Mouse (Mus musculus) liver, embryonic 12.5 days (tissue): ENCODE measurements around the gene Asic2. TPM values are rescaled to one million over a fixed set of nuclear protein-coding genes. Genes with fewer than 3 reads are reported as not detected.

Experiments
- ATAC-seq: fragments of 200-750 bp; cut with Nextera tagmentation; 2 replicates; pipeline ENCODE4 v1.8.0; 2017; ENCODE audit warnings: moderate number of reproducible peaks, mild to moderate bottlenecking, moderate library complexity
- H3K27ac ChIP-seq: fragments of 300-500 bp; sonication (generic); 2 replicates; pipeline ENCODE4 v1.5.1; 2016; ENCODE audit warnings: mild to moderate bottlenecking
- H3K27me3 ChIP-seq: fragments of 300-500 bp; sonication (generic); replicated peaks from 2 replicates; pipeline ENCODE4 v1.6.1; 2016; ENCODE audit warnings: mild to moderate bottlenecking, moderate library complexity
- H3K36me3 ChIP-seq: fragments of 300-500 bp; sonication (generic); 2 replicates; pipeline ENCODE4 v1.6.1; 2016; ENCODE audit warnings: mild to moderate bottlenecking, moderate library complexity
- H3K4me1 ChIP-seq: fragments of 300-500 bp; sonication (generic); 2 replicates; pipeline ENCODE4 v1.6.1; 2016
- H3K4me2 ChIP-seq: fragments of 300-500 bp; sonication (generic); 2 replicates; pipeline ENCODE4 v1.6.1; 2016; ENCODE audit warnings: mild to moderate bottlenecking, moderate library complexity
- H3K4me3 ChIP-seq: fragments of 300-500 bp; sonication (generic); 2 replicates; pipeline ENCODE4 v1.5.1; 2016; ENCODE audit warnings: mild to moderate bottlenecking, moderate library complexity
- H3K9ac ChIP-seq: fragments of 300-500 bp; sonication (generic); 2 replicates; pipeline ENCODE4 v1.6.1; 2016; ENCODE audit warnings: mild to moderate bottlenecking, moderate library complexity
- H3K9me3 ChIP-seq: fragments of 300-500 bp; sonication (generic); replicated peaks from 2 replicates; pipeline ENCODE4 v1.6.1; 2016; ENCODE audit warnings: mild to moderate bottlenecking, moderate library complexity
- WGBS: fragments of 180-500 bp; shearing (Covaris S2); methylation state at CpG from one replicate; pipeline ENCODE4 v1.1.7; 2016; ENCODE audit not compliant: insufficient replicate concordance; 5-methylcytosine and 5-hydroxymethylcytosine counted together
- polyA plus RNA-seq: library from polyadenylated mRNA; unstranded; fragments of >200 nt; fragmentation: Nextera tagmentation; extraction: Ambion mirVana; gene quantifications from 2 replicates; pipeline ENCODE4 v1.2.1, GENCODE M21; 2016

The Asic2 gene
- polyA plus RNA-seq, 1 experiment from 2014 or later = 0.06 TPM

GRCm38 (mm10) chr11:81765288-81765687 lies 203.0 kb downstream of the Asic2 start:
- no peak overlapping the region for H3K27ac ChIP-seq
- no peak overlapping the region for H3K9ac ChIP-seq
- ATAC-seq = no peak
- H3K4me1 ChIP-seq = no peaks in the 10 kb centered on the region
- no peak overlapping the region for H3K4me3 ChIP-seq
- H3K27me3 ChIP-seq = no peaks in the 10 kb centered on the region
- H3K36me3 ChIP-seq = no peaks in the 10 kb centered on the region
- no peak overlapping the region for H3K4me2 ChIP-seq
- 71% methylated on average over 5 of the region's 5 CpGs for WGBS
- H3K9me3 ChIP-seq = no peaks in the 10 kb centered on the region

- Histone ChIP-seq H3K9me3 (no peaks in the 10 kb centered on the region), H3K27me3 (no peaks in the 10 kb centered on the region), H3K4me3 (no peak overlapping the region), H3K4me1 (no peaks in the 10 kb centered on the region), H3K36me3 (no peaks in the 10 kb centered on the region), H3K4me2 (no peak overlapping the region), H3K27ac (no peak overlapping the region), H3K9ac (no peak overlapping the region)
- 16% methylated on average over 3 of the region's 3 CpGs for WGBS
- no peak for ATAC-seq
These were observed 203.5 kb downstream of the Asic2 start for GRCm38 (mm10) chr11:81764778-81765177.

- no peak overlapping the region for H3K9ac ChIP-seq
- H3K27ac ChIP-seq = no peak overlapping the region
- no peak overlapping the region for H3K4me2 ChIP-seq
- H3K9me3 ChIP-seq = no peaks in the 10 kb centered on the region
- H3K4me1 ChIP-seq = no peaks in the 10 kb centered on the region
- H3K36me3 ChIP-seq = no peaks in the 10 kb centered on the region
- H3K4me3 ChIP-seq = no peak overlapping the region
- 65% methylated on average over 4 of the region's 4 CpGs for WGBS
- no peaks in the 10 kb centered on the region for H3K27me3 ChIP-seq
- ATAC-seq = no peak
These were observed 211.0 kb downstream of the Asic2 start for GRCm38 (mm10) chr11:81757221-81757620.

- Histone ChIP-seq H3K27ac (no peak overlapping the region), H3K4me1 (no peaks in the 10 kb centered on the region), H3K27me3 (no peaks in the 10 kb centered on the region), H3K4me3 (no peak overlapping the region), H3K36me3 (no peaks in the 10 kb centered on the region), H3K4me2 (no peak overlapping the region), H3K9ac (no peak overlapping the region), H3K9me3 (no peaks in the 10 kb centered on the region)
- no peak for ATAC-seq
- 75% methylated on average over 5 of the region's 5 CpGs for WGBS
These were observed 217.4 kb downstream of the Asic2 start for GRCm38 (mm10) chr11:81750876-81751275.

- Histone ChIP-seq H3K27me3 (no peaks in the 10 kb centered on the region), H3K4me3 (no peak overlapping the region), H3K36me3 (no peaks in the 10 kb centered on the region), H3K4me2 (no peak overlapping the region), H3K27ac (no peak overlapping the region), H3K4me1 (no peaks in the 10 kb centered on the region), H3K9ac (no peak overlapping the region), H3K9me3 (no peaks in the 10 kb centered on the region)
- WGBS = 47% methylated on average over 1 of the region's 1 CpGs
- ATAC-seq = no peak
These were observed 218.2 kb downstream of the Asic2 start for GRCm38 (mm10) chr11:81750016-81750415.

- 49% methylated on average over 3 of the region's 3 CpGs for WGBS
These were observed 229.3 kb downstream of the Asic2 start for GRCm38 (mm10) chr11:81738995-81739394.

GRCm38 (mm10) chr11:81737777-81738176 lies 230.5 kb downstream of the Asic2 start:
- Histone ChIP-seq H3K36me3 (no peaks in the 10 kb centered on the region), H3K4me3 (no peak overlapping the region), H3K4me2 (no peak overlapping the region), H3K4me1 (no peaks in the 10 kb centered on the region), H3K27me3 (no peaks in the 10 kb centered on the region), H3K27ac (no peak overlapping the region), H3K9me3 (no peaks in the 10 kb centered on the region), H3K9ac (no peak overlapping the region)
- WGBS = 34% methylated on average over 3 of the region's 3 CpGs
- no peak for ATAC-seq

More at GRCm38 (mm10) chr11:81738995-81739394, 229.3 kb downstream of the Asic2 start:
- Histone ChIP-seq H3K4me2 (no peak overlapping the region), H3K4me3 (no peak overlapping the region), H3K9me3 (no peaks in the 10 kb centered on the region), H3K36me3 (no peaks in the 10 kb centered on the region), H3K27ac (no peak overlapping the region), H3K9ac (no peak overlapping the region), H3K27me3 (no peaks in the 10 kb centered on the region), H3K4me1 (no peaks in the 10 kb centered on the region)
- no peak for ATAC-seq

GRCm38 (mm10) chr11:81722071-81722470 lies 246.2 kb downstream of the Asic2 start:
- H3K27me3 ChIP-seq = no peaks in the 10 kb centered on the region
- H3K4me2 ChIP-seq = no peak overlapping the region
- H3K4me3 ChIP-seq = no peak overlapping the region
- no peak for ATAC-seq
- H3K9me3 ChIP-seq = no peaks in the 10 kb centered on the region
- H3K4me1 ChIP-seq = no peaks in the 10 kb centered on the region
- 28% methylated on average over 2 of the region's 2 CpGs for WGBS
- H3K36me3 ChIP-seq = no peaks in the 10 kb centered on the region
- H3K27ac ChIP-seq = no peak overlapping the region
- H3K9ac ChIP-seq = no peak overlapping the region

- no peak overlapping the region for H3K9ac ChIP-seq
- no peaks in the 10 kb centered on the region for H3K4me1 ChIP-seq
- no peak overlapping the region for H3K27ac ChIP-seq
- WGBS = 54% methylated on average over 4 of the region's 4 CpGs
- no peaks in the 10 kb centered on the region for H3K36me3 ChIP-seq
- no peak overlapping the region for H3K4me2 ChIP-seq
- ATAC-seq = no peak
- no peaks in the 10 kb centered on the region for H3K27me3 ChIP-seq
- no peak overlapping the region for H3K4me3 ChIP-seq
- H3K9me3 ChIP-seq = no peaks in the 10 kb centered on the region
These were observed 253.5 kb downstream of the Asic2 start for GRCm38 (mm10) chr11:81714801-81715200.

- H3K36me3 ChIP-seq = no peaks in the 10 kb centered on the region
- no peak overlapping the region for H3K4me3 ChIP-seq
- ATAC-seq = no peak
- no peaks in the 10 kb centered on the region for H3K9me3 ChIP-seq
- H3K27me3 ChIP-seq = no peaks in the 10 kb centered on the region
- WGBS = 61% methylated on average over 5 of the region's 5 CpGs
- H3K9ac ChIP-seq = no peak overlapping the region
- no peak overlapping the region for H3K4me2 ChIP-seq
- no peak overlapping the region for H3K27ac ChIP-seq
- no peaks in the 10 kb centered on the region for H3K4me1 ChIP-seq
These were observed 261.3 kb downstream of the Asic2 start for GRCm38 (mm10) chr11:81706996-81707395.

- H3K4me2 ChIP-seq = no peak overlapping the region
- H3K27me3 ChIP-seq = no peaks in the 10 kb centered on the region
- no peaks in the 10 kb centered on the region for H3K9me3 ChIP-seq
- H3K9ac ChIP-seq = no peak overlapping the region
- ATAC-seq = no peak
- H3K27ac ChIP-seq = no peak overlapping the region
- H3K4me1 ChIP-seq = no peaks in the 10 kb centered on the region
- H3K4me3 ChIP-seq = no peak overlapping the region
- 53% methylated on average over 1 of the region's 1 CpGs for WGBS
- H3K36me3 ChIP-seq = no peaks in the 10 kb centered on the region
These were observed 270.2 kb downstream of the Asic2 start for GRCm38 (mm10) chr11:81698008-81698407.

GRCm38 (mm10) chr11:81695501-81695900 lies 272.8 kb downstream of the Asic2 start:
- no peak for ATAC-seq
- Histone ChIP-seq H3K9me3 (no peaks in the 10 kb centered on the region), H3K27me3 (no peaks in the 10 kb centered on the region), H3K27ac (no peak overlapping the region), H3K4me1 (no peaks in the 10 kb centered on the region), H3K36me3 (no peaks in the 10 kb centered on the region), H3K4me2 (no peak overlapping the region), H3K9ac (no peak overlapping the region), H3K4me3 (no peak overlapping the region)
- 69% methylated on average over 2 of the region's 2 CpGs for WGBS

- H3K4me1 ChIP-seq = no peaks in the 10 kb centered on the region
- ATAC-seq = no peak
- 62% methylated on average over 2 of the region's 2 CpGs for WGBS
- no peak overlapping the region for H3K4me2 ChIP-seq
- H3K36me3 ChIP-seq = no peaks in the 10 kb centered on the region
- no peaks in the 10 kb centered on the region for H3K9me3 ChIP-seq
- no peak overlapping the region for H3K9ac ChIP-seq
- no peak overlapping the region for H3K27ac ChIP-seq
- H3K27me3 ChIP-seq = no peaks in the 10 kb centered on the region
- no peak overlapping the region for H3K4me3 ChIP-seq
These were observed 287.7 kb downstream of the Asic2 start for GRCm38 (mm10) chr11:81680511-81680910.
